Mouse (Mus musculus): ENCODE results near the gene Hoxd4. TPM values are rescaled to one million over a fixed set of nuclear protein-coding genes. Genes with fewer than 3 reads are reported as not detected.

Hoxd4 gene
- polyA plus RNA-seq, 1 experiment from 2014 or later, result 4.7 TPM

MicroRNA genes within 50 kb of the gene (microRNA counts, 519-probe panel; counts per million panel counts)
- 7,007 counts per million, percentile 97 among the panel's probes with 10 or more counts for microRNA mmu-miR-10b

Small RNA genes within 50 kb of the gene (microRNA-seq; reads per million reads assigned to microRNA genes)
- gene Gm44463, result not detected
- gene Mir10b, result 203,566 reads per million, percentile 100 among the genes with 10 or more reads in this experiment

Other genes starting within 250 kb of the Hoxd4 start
- gene Lnpk, start 132.5 kb upstream of the Hoxd4 start, polyA plus RNA-seq (2014; fragmentation: Nextera tagmentation; extraction: Ambion mirVana), result 56.4 and 57.6 TPM in 2 replicates
- 0.36 and 0.55 TPM in 2 replicates for gene Evx2, start 52.4 kb upstream of the Hoxd4 start, polyA plus RNA-seq (2014; fragmentation: Nextera tagmentation; extraction: Ambion mirVana)
- gene Hoxd13, start 43.6 kb upstream of the Hoxd4 start, polyA plus RNA-seq (2014; fragmentation: Nextera tagmentation; extraction: Ambion mirVana), result not detected in 2 replicates
- not detected in 2 replicates for gene Hoxd12, start 36.9 kb upstream of the Hoxd4 start, polyA plus RNA-seq (2014; fragmentation: Nextera tagmentation; extraction: Ambion mirVana)
- 0.09 TPM in 1 of 2 replicates, not detected in the other for gene Hoxd11, start 32.4 kb upstream of the Hoxd4 start, polyA plus RNA-seq (2014; fragmentation: Nextera tagmentation; extraction: Ambion mirVana)
- gene Hoxd10, start 20.0 kb upstream of the Hoxd4 start, polyA plus RNA-seq (2014; fragmentation: Nextera tagmentation; extraction: Ambion mirVana), result 55.4 and 90.2 TPM in 2 replicates
- 20.9 and 37.4 TPM in 2 replicates for gene Hoxd9, start 14.2 kb upstream of the Hoxd4 start, polyA plus RNA-seq (2014; fragmentation: Nextera tagmentation; extraction: Ambion mirVana)
- gene Hoxd8, start 7.3 kb upstream of the Hoxd4 start, polyA plus RNA-seq (2014; fragmentation: Nextera tagmentation; extraction: Ambion mirVana), result 19.9 and 23.6 TPM in 2 replicates
- gene Hoxd3, start within 50 bp of the Hoxd4 start, polyA plus RNA-seq (2014; fragmentation: Nextera tagmentation; extraction: Ambion mirVana), result 13.5 and 13.9 TPM in 2 replicates
- gene Gm28230, start 14.8 kb downstream of the Hoxd4 start, polyA plus RNA-seq (2014; fragmentation: Nextera tagmentation; extraction: Ambion mirVana), result 1.4 and 2.5 TPM in 2 replicates
- gene Hoxd1, start 51.1 kb downstream of the Hoxd4 start, polyA plus RNA-seq (2014; fragmentation: Nextera tagmentation; extraction: Ambion mirVana), result 0.32 and 4.6 TPM in 2 replicates
- gene Mtx2, start 113.9 kb downstream of the Hoxd4 start, polyA plus RNA-seq (2014; fragmentation: Nextera tagmentation; extraction: Ambion mirVana), result 163 and 177 TPM in 2 replicates